Mouse (Mus musculus) inflammation-experienced regulatory T-cells, adult 6 months (primary cell): ENCODE results near the gene Id1. TPM values are rescaled to one million over a fixed set of nuclear protein-coding genes. Genes with fewer than 3 reads are reported as not detected.

Experiments used
- ATAC-seq: one replicate; pipeline ENCODE4 v1.8.0; 2017
- polyA plus RNA-seq, 3 experiments: library from polyadenylated mRNA; unstranded; fragments of 100-300 nt; shearing (Covaris generic); gene quantifications; one replicate each; pipeline ENCODE4 v1.2.1; 2017

Id1 gene
- under 1 TPM in 1 of 3 experiments, not detected in 2; 0.91 TPM for polyA plus RNA-seq

DNA sequence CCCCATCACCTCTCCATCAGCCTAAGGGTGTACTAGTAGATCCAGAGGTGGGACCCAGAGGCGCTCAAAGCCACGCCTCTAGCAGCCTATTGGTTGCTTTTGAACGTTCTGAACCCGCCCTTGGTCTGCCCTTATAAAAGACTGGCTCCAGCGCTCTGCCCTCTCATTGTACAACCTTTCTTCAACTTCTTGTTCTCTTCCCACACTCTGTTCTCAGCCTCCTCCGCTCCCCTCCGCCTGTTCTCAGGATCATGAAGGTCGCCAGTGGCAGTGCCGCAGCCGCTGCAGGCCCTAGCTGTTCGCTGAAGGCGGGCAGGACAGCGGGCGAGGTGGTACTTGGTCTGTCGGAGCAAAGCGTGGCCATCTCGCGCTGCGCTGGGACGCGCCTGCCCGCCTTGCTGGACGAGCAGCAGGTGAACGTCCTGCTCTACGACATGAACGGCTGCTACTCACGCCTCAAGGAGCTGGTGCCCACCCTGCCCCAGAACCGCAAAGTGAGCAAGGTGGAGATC, at the start of gene Id1:
Gene Id1 (plus strand): TSS at position 162 of the 512 bp plus-strand sequence.
- peak; percentile 69 for ATAC-seq

DNA sequence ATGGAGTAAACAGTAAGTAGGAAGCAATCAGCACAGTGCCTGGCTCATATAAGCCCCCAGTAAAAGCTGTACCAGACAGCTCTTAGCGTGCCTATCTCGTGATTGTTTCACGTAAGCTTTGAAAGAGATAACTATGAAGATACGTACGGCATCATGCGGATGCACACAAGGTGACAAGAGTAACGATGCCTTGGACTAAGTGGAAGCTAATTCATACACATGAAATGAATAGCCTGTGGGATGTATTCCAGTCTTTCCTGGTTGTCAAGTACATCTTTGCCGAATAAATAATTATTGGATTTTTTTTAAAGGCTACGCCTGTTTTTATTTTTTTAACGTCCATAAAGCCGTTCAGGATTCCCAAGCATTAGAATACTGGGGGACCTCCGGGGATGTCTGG, 49.7 kb upstream of the Id1 start:
- no peak for ATAC-seq

DNA sequence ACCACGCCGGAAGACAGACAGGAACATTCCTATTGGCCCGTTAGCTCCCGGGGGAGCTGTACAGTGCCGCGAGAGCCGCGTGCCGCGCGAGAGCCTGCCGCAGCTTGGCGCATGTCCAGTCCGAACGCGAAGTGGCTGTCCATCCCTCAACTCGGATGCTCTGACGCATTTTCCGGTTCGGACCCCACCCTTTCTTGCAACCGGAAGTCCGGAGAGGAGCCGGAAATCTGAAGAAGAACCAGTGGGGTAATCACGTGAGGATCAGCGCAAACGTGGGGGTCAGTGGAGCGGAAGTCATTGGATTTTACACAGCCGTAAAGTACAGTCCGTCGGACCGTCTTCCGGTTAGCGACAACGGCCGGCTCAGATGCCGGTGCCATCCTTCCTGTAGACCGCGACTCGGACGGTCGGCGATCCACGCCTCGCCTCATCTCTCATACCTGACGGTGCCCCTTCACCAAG, 49.2 kb upstream of the Id1 start, which contains the start of gene Mcts2:
Gene Mcts2 (plus strand): TSS at position 230 of the 462 bp plus-strand sequence.
- ATAC-seq, result no peak

DNA sequence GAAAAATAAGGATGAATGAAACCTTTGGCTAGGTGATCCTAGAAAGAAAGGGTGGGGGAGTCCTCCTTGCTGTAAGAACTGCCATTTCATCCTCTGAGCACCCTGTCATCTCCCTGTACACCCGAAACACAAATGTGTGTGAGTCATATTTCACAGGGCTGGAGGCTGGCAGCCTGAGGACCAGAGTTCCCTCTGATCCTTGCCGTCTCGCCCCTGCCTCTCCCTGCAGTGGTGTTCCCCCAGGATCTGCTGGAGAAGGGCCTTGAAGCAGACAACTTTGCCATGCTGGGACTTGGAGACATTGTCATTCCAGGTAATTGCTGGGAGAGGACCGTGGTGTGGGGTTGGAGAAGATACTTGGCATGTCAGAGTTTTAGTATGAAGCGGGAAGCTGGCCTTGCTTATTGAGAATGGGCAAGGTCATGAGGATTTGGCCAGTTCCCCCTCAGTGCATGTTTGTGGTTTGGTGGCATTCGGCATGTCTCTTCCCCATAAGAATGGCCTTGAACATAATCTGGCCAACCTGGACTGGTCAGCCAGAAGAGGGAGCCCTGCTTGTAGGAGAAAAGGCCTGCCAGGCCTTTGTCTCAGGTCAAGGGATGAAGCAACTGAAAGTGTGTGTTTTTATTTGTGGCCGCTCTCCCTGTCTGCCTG, 44.4 kb upstream of the Id1 start:
- no peak for ATAC-seq

DNA sequence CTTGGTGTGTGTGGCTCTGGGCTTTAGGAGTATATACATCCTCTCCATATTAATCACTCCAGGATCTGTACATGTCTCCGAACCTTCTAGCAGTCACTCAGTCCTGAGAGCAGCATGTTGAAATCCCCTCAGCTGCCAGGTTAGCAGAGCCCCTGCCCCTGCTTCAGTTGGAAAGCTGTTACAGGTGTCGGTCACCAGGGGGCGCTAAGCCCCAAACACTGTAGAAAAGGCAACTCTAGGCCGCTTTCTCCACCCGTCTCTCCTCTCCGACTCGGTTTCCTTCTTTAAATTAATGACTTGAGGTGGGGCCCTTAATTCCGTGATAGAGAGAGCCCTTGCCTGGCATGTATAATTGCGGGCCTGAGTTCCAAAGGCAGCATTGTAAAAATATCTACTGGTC, 42.8 kb upstream of the Id1 start:
- ATAC-seq, result peak; percentile 49

DNA sequence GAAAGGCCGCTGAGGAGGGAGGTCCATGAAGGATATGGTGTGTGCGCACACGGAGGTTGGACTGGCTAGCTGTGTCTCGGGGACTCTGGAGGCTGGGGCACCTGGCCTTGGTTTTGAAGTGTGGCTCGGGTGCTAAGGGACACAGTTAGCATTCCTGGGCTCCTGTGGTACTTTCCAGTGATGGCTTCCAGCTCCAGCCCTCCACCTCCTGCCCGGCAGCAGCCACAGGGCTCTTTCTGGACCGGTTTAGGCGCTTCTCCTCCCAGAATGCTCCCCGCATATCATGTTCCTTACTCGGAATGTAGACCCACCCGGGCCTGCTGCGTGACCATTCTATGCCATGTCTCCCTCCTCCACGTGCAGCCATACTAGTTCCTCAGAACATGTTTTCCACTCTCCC, 42.3 kb upstream of the Id1 start:
- ATAC-seq, result no peak

DNA sequence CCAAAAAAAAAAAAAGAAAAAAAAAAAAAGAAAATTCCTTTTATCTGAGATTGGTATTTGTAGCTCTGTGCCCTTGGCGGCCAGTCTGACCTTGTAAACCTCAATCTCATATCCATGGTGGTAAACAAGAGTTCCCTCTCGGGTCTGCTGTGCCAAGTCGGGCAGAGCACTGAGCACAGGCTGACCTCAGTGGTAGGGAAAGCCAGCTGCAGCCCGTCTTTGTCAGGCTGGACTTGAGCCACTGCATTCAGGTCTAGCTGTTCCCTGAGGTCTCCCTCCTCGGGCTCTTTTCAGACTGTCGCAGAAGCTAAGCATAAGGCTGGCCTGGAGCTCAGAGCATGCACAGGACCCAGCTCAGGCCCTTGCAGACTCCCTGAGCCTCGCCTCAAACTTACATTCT, 41.3 kb upstream of the Id1 start:
- ATAC-seq, result no peak

DNA sequence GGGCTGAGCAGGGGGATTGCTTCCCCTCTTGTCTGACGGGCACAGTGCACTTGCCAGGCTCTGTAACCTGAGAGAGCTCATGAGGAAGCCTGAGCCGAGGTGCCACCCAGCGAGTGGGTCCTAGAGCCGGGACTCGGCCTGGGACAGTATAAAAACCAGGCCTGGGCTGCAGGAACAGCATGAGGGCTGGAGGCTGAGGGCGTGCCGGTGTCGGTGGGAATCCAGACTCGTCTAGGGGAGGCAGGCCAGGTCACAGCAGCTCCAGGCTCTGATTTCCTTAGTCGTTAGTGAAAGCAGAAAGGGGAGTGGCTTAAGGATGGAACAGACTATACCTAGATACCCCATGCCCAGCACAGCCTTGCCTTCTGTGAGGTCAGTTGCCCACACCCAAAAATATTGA, 40.0 kb upstream of the Id1 start:
- no peak for ATAC-seq

DNA sequence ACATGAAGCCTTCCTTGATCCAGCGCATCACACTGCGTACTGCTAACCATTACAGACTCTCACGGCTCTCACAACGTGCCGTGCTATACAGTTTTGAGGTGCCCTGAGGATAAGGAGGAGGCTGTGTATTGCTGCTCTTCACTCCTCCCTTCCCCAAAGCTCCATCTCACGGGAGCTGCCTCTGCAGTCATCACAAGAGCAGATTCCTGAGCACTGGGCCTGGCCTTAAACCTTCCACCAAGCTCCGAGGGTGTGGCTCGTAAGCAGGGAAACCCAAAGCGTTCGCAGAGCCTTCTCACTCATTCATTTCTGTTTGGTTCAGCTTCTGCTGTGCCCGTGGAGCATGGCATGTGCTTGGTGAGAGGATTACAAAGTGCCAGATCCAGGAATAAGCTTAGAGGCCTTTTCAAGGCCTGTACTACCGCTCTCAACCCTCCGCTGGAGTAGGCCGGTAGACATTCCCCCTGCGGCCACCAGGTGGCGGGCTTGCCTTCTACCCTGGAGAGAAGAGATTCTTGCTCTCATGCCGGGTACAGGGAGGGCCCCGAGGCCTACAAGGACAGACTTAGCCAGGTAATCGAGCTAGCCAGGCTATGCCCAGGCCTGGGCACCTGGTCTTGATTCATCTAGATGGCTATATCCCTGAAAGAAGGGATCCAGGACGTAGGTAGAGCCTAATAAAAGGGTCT, 39.4 kb upstream of the Id1 start:
- ATAC-seq, result peak; percentile 89

DNA sequence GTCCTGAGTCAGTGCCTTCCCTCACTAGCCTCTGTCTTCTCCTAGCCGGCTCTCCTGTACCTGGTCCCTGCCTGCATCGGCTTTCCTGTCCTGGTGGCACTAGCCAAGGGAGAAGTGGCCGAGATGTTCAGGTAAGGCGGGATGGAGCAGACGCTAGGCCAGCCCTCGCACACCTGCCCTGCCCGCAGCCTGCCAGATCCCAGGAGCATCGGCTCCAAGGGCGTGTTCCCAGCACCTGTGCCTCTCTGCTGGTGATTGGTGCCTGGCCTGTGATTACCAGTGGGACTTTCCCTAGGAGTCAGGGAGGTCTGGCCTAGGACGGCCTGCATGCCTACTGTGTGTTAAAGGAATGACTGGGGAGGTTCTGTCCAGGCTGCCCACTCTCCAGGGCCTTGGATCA, 35.9 kb upstream of the Id1 start:
- no peak for ATAC-seq

DNA sequence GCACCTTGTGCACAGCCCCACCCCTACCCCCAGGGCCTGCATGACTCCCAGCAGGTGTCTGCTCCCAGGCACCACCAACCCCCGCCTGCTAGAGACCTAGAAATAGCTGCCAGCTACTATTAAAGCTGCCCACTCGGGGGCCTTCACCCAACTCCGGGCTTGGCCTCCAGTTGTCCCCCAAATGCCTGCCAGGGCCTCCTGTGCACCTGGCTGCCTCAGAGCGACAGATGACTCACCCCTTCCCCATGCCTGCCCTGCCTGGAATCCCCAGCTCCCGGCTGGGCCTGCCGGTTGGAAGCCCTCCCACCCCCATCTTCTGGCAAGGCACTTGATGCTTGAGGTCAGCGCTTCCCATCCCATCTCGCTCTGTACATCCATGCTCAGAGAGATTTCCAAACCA, 35.3 kb upstream of the Id1 start:
- ATAC-seq, result no peak

DNA sequence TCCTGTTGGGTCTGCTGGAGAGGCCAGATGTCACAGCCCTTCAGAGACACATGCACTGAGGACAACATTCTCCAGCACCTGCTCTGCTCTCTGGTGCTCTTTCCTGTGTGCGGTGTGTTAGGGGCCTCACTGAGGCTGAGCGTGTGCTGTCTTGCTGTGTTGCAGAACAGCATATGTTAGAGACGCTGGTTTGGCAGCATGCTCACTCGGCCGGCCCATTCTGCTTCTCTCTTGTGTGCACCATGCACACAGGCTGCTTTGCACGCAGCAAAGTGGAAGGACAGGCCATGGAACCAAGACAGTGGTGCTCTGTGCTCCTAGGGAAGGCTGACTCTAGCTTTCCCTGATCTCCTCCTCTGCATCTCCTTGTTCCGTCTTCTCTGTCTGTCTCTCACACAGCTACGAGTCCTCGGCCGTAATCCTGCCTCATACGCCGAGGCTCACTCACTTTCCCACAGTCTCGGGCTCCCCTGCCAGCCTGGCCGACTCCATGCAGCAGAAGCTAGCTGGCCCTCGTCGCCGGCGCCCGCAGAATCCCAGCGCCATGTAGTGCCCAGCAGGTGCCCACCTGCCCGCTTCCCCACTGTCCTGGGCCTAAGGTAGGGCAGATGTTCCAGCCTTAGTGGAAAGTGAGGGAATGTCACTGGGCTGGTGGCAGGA, 32.3 kb upstream of the Id1 start:
- no peak for ATAC-seq

DNA sequence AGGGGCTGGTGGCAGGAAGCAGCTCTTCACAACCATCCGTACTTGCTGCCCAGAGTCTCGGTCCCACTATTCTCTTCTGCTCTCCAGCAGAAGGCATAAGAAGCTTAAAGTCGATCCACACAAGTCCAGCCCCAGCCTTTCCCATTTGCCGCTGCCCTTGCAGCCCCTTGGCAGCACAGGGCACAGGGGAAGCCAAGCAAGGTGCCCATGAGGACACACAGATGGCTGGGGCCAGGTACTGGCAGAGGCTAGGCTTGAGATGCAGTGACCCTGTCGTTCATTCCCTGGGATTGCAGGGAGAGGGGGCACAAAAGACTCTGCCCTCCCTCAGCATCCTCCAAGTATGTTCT, 31.8 kb upstream of the Id1 start:
- no peak for ATAC-seq

DNA sequence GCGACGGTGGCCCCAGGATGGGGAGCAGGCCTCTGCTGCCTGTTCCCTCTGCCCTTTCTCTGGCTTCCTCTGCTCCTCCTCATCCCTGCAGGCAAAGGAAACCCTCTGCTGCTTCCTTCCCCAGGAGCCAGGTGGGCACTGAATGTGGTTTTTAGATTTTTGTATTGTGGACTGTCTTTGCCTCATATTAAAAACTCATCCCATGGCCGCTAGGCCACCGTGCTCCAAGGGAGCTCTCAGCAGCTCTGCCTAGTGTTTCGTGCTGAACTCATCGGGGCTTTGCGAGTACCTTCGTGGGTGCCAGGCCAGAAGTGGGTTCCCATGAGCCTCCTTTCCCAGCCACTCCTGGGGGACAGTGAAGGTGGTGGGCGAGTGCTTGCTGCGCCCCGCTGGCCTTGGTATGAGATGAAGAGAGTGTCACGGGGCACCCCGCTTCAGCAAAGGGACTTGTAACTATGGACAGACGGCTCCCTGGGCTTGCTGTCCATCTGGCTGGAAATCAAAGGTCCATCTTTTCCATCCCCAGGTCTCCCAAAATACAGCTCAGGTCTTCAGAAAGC, 31.2 kb upstream of the Id1 start:
- ATAC-seq, result no peak

DNA sequence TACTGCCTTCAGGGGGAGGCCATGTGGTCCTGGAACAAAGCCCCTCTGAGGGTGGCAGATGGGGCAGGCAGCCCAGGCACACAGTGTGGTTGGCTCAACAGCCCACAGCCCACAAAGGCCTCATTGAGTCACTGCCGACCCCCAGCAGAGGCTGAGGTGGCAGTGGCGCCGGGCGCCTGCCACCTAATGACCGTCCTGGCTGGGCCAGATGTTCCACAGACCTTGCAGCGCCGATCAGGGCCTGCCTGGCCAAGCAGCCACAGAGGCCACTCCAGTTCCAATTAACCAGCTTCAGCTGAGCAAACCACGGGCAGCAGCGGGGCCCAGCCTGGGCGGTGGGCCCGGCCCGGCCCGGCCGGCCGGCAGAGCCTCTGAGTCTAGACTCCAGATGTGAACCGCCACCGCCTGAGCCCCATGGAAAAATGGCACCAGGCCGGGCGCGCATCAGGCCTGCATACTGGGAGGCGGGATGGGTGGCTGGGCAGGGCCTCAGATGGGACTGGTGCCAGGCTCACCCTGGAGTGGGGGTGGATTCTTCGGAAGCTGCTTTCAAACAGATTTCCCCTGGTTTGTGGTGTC, 30.0 kb upstream of the Id1 start:
- ATAC-seq, result no peak

DNA sequence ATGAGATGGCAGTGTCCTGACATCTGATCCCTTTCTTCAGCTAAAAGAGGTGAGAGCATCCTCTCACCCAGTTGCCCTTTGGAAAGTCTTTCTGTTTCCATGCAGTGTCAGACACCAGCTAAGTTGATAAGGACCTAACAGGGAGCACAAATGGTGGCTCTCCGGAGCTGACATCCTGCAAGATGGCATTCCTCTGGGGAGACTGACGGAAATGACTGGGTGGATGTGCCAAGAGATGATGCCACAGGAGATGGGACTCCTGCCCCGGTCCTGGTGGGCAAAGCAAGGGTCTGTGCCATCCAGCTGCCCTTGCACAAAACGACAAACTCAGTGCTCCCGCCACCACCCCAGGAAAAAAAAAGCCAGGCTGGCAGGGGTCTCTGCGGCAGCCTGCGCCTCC, 28.9 kb upstream of the Id1 start:
- no peak for ATAC-seq

DNA sequence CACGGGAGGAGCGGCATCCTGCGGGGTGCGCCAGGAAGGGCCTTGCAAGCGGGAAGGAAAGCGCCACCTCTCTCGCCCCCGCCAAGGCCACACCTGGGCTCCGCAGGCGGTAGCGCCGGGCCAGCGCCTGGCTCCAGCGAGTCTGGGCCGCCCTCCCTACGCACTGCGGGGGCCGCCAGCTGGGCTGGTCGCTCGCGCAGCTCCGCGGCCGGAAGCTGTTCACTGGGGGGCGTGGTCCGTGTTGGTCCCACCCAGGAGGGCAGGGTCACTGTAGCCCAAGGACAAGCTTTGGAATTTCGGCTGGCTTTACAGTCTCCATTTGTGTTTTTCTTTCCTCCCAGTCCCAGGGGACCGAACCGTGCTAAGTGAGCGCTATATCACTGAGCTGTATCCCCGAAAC, 28.4 kb upstream of the Id1 start:
- ATAC-seq, result no peak

DNA sequence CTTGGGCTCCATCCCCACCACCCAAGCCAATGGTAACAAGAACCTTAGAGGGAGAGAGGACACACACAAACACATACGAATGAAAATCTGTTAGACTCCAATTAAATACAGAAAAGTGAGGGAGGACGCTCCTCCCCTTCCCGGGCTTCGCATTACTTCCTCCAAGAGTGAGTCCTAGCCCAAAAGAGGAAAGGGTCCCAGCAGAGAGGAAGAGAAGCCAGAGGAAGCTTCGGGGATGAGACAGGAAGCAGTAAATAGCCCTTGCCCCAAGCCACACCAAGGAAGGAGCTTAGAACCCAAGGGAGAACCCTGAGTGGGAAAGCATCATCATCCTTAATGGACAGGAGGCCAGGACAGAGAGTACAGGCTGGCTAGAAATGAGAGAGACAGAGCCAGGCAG, 27.0 kb upstream of the Id1 start:
- ATAC-seq, result no peak

DNA sequence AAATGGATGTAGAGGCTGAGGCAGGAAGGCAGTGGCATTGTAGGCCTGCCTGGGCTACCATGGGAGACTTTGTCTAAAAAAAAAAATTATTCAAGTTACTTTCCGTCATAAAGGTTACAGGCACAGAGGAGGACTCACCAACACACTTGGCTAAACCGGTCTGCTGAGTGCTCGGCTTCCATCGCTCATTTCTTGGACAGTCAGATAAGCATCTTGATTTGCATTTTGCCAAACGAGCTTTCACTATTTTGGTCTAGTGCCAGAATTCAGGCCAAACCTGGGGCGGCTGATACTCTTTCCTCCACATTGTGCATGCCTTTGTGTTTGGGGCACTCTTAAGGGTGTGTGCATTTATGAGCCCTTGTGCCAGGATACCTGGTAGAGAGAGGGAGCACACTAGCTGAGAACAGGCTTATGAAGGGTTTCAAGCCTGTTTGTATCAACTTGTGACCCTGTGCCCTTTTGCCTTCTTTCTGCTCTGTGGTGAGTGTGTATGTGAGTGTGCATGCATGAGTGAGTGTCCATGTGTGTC, 19.7 kb upstream of the Id1 start:
- ATAC-seq, result no peak

DNA sequence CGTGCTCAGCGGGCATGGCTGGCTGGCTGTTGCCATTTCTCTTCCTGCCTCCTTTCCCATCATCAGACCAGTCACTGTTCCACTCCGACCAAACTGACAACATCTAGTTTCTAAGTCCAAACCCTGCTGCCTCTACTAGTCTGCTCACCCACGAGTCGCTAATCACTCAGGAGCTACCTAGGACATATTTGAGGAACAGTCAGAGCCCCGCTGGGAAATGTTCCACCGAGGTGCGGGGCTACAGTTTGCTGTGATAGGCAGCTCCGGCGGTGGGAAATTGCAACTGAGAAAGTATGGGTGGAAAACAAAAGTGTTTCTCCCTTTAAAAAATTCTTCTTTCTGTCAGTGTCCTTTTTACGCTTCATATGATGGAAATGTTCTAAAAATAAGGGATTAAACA, 18.4 kb upstream of the Id1 start:
- ATAC-seq, result no peak

DNA sequence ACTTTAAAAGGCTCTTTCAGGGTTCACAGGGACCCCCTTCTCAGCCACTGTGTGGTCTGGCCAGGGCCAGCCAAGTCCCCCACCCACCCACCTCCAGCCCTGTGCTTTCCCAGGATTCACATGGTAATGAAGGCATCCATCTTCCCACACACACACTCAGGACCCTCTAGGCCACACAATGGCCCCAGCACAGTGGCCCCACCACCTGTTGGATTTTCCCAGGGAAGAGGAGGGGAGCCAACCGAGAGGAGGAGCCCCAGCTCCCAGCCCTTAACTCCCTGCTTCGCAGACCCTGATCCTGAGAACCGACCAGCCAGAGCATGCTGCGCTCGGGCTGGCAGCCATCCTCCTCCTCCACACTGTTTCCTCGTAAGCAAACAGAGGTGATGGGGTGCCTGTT, 18.0 kb upstream of the Id1 start:
- no peak for ATAC-seq

DNA sequence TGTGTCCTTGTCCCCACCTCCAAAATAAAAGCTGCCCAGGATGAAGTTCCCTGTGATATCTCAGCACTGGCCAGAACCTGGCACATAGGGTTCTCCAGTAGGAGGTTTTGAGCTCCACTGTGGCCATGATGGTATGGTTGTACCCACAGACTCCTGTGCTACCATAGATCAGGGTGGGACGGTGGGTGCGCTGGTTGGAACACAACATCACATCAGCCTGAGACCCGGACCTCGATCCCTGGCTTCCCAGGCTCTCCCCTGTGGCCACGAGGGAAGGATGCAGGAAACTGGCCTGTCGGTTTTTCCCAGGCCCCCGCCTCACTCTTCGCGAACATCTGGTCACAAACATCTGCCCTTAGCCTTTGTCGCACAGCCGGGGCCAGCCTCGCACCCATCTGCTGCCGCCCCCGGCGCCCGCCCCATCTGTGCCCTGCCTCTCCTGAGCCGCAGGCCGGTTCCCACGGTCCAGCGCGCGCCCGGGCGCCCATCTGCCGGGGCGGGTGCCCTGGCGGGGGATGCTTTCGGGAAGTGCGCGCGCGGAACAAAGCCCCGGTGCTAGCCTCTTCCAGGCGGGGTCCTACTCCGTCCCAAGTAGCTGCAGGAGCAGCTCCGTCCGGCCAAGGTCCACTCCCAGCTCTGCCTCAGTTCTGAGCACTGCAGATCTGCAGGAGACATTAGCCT, 12.3 kb upstream of the Id1 start:
- ATAC-seq, result no peak
